Mouse (Mus musculus): ENCODE results near the gene Ywhag.
A peak's percentile ranks its signal among the peaks of the same experiment; 100 is the strongest.

Ywhag gene

GRCm38 (mm10) chr5:135950710-135951412 lies 16.4 kb upstream of the Ywhag start:
- DNase-seq: no peak

GRCm38 (mm10) chr5:135946621-135947020 lies 12.2 kb upstream of the Ywhag start:
- DNase-seq: no peak

DNA sequence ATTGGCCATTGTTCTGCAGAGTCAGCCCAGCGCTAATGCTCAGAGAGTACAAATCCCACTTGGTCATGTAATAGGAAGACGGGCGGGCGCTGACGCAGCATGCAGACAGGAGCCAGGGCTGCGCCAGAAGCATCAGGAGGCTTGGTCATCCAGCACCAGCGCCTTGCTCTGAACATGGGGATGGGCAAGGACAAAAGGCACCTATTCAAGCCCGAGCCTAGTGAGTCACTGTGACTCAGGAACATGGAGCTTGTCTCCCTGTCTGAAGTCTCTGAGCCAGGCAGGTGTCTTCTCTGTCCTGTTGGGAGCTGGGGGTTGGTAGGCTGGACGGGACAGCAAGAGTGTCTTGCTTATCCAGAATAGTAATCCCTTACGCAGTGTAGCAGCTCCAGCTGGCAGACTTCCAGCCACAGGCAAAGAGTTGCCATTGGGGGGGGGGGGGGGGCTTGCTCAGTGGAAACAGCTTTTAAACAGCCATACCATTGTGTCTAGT lies 11.5 kb upstream of the Ywhag start:
- no peak for DNase-seq

- DNase-seq: no peak
These were observed 8.3 kb upstream of the Ywhag start for GRCm38 (mm10) chr5:135942710-135943109.

DNA sequence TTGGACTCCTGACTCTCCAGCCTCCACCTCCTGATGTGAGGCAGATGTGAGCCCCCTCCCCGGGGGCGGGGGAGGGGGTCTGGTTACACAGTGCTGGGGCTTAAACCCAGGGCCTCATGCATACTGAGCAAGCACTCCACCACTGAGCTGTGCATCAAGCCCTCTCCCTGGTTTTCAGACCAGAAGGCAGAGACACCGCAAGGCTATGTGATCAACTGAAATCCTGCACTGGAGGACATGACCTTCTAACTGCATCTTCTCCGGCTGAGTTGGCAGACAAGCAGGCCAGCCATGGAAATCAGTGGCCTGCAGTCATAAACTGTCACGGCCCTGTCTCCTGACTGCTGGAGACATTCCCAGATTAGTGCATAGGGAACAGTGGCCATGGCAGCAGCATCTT lies 6.2 kb upstream of the Ywhag start:
- DNase-seq: no peak

GRCm38 (mm10) chr5:135935641-135936190 lies 1.3 kb upstream of the Ywhag start:
- no peak for DNase-seq

GRCm38 (mm10) chr5:135935176-135935523 lies 734 bp upstream of the Ywhag start:
- no peak for DNase-seq

- DNase-seq: no peak
These were observed 445 bp downstream of the Ywhag start for GRCm38 (mm10) chr5:135933900-135934441.

- DNase-seq: no peak
These were observed 1.1 kb downstream of the Ywhag start for GRCm38 (mm10) chr5:135933222-135933899.

GRCm38 (mm10) chr5:135932359-135932758 lies 2.1 kb downstream of the Ywhag start:
- no peak for DNase-seq

DNA sequence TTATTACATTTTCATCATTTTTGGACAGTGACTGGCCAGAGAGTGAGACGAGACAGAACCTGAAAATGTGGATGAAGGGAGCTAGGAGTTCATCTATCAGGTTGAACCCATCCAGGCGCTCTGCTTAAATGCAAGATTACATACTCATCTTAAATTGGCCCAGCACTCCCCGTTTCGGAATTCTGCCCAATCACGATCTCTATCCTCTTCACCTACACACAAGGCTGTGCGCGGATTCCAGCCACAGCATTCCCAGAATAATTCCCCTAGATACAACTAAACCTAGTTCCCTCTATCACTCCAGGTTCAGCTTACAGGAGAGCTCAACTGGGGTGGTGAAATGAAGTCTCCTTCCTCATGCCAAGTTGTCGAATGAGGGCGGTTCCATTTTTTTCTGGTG lies 2.9 kb downstream of the Ywhag start:
- no peak for DNase-seq

- DNase-seq: no peak
These were observed 4.6 kb downstream of the Ywhag start for GRCm38 (mm10) chr5:135929685-135930424.

DNA sequence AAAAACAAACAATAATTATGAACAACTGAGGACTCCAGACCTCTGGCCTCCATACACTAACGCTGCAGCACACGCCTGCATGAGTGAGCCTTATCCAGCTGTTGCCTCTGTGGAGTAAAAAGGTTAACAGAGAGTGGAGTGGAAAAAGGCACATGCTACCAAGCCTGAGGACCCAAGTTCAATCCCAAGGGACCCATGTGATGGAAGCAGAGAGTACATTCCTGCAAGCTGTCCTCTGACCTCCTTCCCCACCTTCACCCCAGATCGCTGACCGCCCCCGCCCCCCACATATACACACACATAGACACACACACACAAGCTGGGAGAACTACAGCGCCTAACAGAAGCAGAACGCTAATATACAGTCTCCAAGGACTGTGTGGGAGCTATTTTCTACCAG lies 10.5 kb downstream of the Ywhag start:
- no peak for DNase-seq

DNA sequence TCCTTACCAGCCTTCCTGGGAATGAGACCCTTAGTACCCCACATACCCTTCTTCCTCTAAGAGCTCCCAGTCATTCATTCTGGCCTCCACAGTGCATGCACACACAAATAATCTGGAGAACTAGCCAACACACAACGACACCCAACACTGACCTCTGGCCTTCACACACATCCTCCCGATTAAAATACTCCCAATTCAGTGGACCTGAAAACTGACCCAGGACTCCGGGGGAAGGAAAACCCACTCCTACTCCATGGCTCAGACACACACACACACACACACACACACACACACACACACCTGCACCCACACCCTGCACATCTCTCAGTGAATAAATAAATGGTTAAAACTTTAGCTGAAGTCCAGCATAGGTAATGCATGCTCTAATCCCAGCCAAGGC lies 14.5 kb downstream of the Ywhag start:
- DNase-seq: peak; percentile 65

DNA sequence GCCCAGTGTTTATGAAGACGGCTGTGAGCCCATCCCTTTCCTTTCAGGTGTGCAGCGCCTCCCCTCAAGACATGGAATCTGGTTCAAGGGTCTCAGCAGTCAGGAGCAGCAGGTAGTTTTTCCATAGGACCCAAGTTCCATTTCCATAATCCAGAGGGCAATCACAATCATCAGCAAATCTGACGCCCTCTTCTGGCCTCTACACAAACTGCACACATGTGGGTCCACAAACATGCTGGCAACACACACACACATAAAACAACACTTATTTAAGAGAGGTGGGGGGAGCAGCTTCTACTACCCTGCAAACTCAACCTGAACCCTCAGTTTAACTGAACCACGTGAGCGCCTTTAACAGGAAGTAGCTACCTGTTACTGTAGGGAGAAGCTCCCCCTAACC lies 15.8 kb downstream of the Ywhag start:
- no peak for DNase-seq

DNA sequence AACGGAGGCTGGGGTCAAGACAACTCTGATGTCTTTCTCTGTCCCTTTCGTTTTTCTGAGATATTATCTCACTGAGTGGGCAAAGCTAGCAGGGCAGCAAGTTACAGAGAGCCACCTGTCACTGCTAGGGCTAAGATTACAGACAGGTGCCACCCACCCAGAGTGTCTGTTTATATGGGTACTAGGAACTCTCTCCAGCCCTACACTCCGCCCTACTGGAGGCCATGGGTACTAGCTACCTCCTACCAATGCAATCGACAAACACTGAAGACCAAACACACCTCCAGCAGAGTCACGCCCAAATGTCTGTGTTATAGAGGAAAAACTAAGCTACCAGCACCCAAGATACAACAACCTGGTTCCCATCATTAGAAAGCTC lies 16.4 kb downstream of the Ywhag start:
- no peak for DNase-seq

DNA sequence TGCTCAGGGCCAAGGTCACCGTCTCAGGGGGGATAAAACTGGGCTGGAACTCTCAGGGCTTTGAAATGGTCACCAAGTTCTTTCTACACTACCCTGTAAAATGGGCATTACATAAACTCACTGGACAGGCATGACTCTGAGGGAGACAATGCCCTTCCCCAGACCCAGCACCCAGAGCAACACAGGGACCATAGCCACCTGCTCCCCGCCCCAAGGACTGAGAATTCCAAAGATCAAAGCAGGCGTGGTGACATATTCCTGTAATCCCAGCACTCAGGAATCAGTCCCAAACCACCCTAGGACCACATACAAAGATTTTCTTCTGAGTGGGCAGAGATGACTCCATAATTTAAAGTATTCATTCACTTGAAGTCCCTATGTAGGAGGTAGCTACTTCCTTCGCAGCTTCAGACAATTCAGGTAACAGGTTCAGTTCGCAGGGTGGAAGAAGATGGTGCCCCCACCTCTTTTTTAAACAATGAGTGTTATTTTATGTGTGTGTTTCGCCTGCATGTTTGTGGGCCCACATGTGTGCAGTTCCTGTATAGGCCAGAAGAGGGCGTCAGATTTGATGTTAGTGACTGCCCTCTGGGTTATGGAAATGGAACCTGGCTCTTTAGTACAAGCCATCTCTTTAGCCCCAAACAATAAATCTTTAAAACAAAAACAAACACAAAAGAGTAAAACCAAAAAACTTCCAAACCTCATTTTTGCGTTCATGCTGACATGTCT lies 16.9 kb downstream of the Ywhag start:
- peak; percentile 40 for DNase-seq

DNA sequence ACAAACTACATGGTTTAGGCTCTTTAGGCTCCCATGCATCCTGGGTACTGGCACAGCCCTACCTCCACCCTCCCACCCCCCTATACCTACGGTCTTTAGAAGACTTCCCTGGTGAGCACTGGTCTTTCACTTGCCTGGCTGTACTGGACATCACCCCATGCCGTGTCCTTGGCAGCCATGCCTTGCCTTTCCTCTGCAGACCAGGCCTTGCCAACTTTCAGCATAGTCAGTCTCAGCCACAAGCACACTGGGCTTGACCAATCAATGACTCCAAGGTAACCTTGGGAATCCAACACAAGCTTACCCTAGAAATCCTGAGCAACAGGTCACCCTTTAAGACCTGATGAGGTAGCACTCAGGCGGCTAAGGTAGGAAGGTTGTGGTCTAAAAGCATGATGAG lies 17.8 kb downstream of the Ywhag start:
- peak; percentile 54 for DNase-seq

- peak; percentile 60 for DNase-seq
These were observed 18.3 kb downstream of the Ywhag start for GRCm38 (mm10) chr5:135916051-135916565.

DNA sequence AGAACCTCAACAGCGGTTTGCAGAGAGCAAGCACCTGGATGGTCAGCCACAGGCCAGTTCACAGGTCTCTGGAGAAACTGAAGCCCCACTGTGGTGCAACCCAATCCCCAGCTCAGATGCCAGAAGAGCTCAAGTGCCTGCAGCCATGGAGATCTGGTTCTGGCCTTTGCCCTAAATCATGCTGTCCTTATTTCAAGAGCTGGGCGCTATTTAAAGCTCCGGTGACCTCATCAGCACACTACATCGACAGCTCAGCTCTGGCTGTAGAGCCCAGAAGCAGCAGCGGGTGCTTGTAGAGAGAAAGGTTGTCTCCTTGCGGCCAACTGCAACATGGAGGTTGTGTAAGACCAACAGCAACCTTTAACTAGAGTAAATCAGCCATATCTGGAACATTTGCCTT lies 20.3 kb downstream of the Ywhag start:
- DNase-seq: peak; percentile 32

GRCm38 (mm10) chr5:135913201-135913600 lies 21.2 kb downstream of the Ywhag start:
- no peak for DNase-seq

DNA sequence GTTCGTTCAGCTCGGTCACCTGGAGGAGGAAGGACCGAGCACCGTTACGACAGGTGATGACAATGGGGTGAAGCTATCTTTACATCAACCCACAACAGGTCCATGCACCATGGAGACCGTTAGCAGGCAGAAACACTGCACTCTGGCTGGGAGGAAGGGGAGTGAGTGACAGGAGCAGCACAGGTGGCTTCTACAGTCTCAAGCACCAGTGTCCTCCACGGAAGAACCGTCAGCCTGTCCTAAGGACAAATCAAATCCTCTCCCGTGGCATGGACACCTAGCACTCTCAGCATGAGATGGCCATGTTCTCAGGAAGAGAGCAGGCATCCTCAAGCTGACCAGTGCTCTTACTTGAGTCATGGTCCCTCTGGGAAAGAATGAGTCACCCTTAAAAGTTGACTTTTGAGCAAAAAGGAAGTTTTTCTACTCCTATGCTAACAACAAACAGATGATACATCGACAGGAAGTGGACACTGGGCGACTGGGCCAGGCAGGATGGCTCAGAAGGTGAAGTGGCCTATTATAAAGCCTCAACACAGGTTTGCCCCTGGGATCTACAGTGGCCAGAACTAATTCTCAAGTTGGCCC lies 22.7 kb downstream of the Ywhag start:
- DNase-seq: no peak
